Mouse (Mus musculus) intestine, embryonic 16.5 days (tissue): ENCODE data around the gene Aacs. TPM values are rescaled to one million over a fixed set of nuclear protein-coding genes. Genes with fewer than 3 reads are reported as not detected.

ENCODE experiments used
- ATAC-seq: fragments of 200-750 bp; cut with Nextera tagmentation; 2 replicates; pipeline ENCODE4 v1.8.0; 2017; ENCODE audit warnings: moderate TSS enrichment, moderate library complexity
- H3K27ac ChIP-seq: fragments of 300-500 bp; sonication (generic); 2 replicates; pipeline ENCODE4 v1.5.1; 2014; ENCODE audit warnings: mild to moderate bottlenecking, low read length
- H3K27me3 ChIP-seq: fragments of 300-500 bp; sonication (generic); replicated peaks from 2 replicates; pipeline ENCODE4 v1.6.1; 2014; ENCODE audit warnings: low read length, control low read depth, mixed read lengths; ENCODE audit not compliant: control insufficient read depth, insufficient read depth
- H3K36me3 ChIP-seq: fragments of 300-500 bp; sonication (generic); 2 replicates; pipeline ENCODE4 v1.6.1; 2014; ENCODE audit warnings: low read length, control low read depth; ENCODE audit not compliant: control insufficient read depth, insufficient read depth
- H3K4me1 ChIP-seq: fragments of 300-500 bp; sonication (generic); 2 replicates; pipeline ENCODE4 v1.6.1; 2014; ENCODE audit warnings: low read length, control low read depth, mixed read lengths; ENCODE audit not compliant: control insufficient read depth, insufficient read depth
- H3K4me2 ChIP-seq: fragments of 300-500 bp; sonication (generic); 2 replicates; pipeline ENCODE4 v1.6.1; 2014; ENCODE audit warnings: low read depth, low read length, control low read depth
- H3K4me3 ChIP-seq: fragments of 300-500 bp; sonication (generic); 2 replicates; pipeline ENCODE4 v1.5.1; 2014; ENCODE audit warnings: mild to moderate bottlenecking, low read length
- H3K9ac ChIP-seq: fragments of 300-500 bp; sonication (generic); 2 replicates; pipeline ENCODE4 v1.6.1; 2014; ENCODE audit warnings: low read depth, low read length
- H3K9me3 ChIP-seq: fragments of 300-500 bp; sonication (generic); 2 replicates; pipeline ENCODE4 v1.6.1; 2016; ENCODE audit warnings: low read length, control low read depth; ENCODE audit not compliant: control insufficient read depth
- WGBS: fragments of 180-500 bp; shearing (Covaris S2); extraction: QIAGEN DNeasy Blood & Tissue Kit; methylation state at CpG from one replicate; pipeline ENCODE4 v1.1.7; 2014; 5-methylcytosine and 5-hydroxymethylcytosine counted together
- polyA plus RNA-seq: library from polyadenylated mRNA; unstranded; fragments of >200 nt; fragmentation: Nextera tagmentation; extraction: Ambion mirVana; gene quantifications from 2 replicates; pipeline ENCODE4 v1.2.1, GENCODE M21; 2015

The Aacs gene
- polyA plus RNA-seq, 1 experiment from 2014 or later, result 83.5 TPM

- ATAC-seq, result peak; percentile 76
- Histone ChIP-seq H3K9me3 (no peaks in the 10 kb centered on the region), H3K27ac (no peak overlapping the region), H3K4me2 (no peak overlapping the region), H3K36me3 (peaks cover 2% of the 10 kb centered on the region; the same call in 1 of the 2 replicates), H3K4me3 (no peak overlapping the region), H3K27me3 (no peaks in the 10 kb centered on the region), H3K9ac (no peak overlapping the region), H3K4me1 (no peaks in the 10 kb centered on the region)
- whole genome bisulfite sequencing, result 71% methylated on average over 12 of the region's 12 CpGs
These were observed 22.4 kb downstream of the Aacs start for GRCm38 (mm10) chr5:125497821-125498600.

GRCm38 (mm10) chr5:125501505-125501904 lies 25.9 kb downstream of the Aacs start:
- H3K36me3 ChIP-seq, result peaks cover 7% of the 10 kb centered on the region; the same call in 1 of the 2 replicates
- no peak for ATAC-seq
- no peak overlapping the region for H3K27ac ChIP-seq
- H3K9ac ChIP-seq, result no peak overlapping the region
- 89% methylated on average over 6 of the region's 6 CpGs for WGBS
- H3K27me3 ChIP-seq, result no peaks in the 10 kb centered on the region
- no peak overlapping the region for H3K4me2 ChIP-seq
- H3K4me3 ChIP-seq, result no peak overlapping the region
- H3K4me1 ChIP-seq, result no peaks in the 10 kb centered on the region
- no peaks in the 10 kb centered on the region for H3K9me3 ChIP-seq

GRCm38 (mm10) chr5:125502186-125502585 lies 26.6 kb downstream of the Aacs start:
- H3K27me3 ChIP-seq, result no peaks in the 10 kb centered on the region
- H3K9ac ChIP-seq, result no peak overlapping the region
- H3K4me1 ChIP-seq, result no peaks in the 10 kb centered on the region
- H3K4me2 ChIP-seq, result no peak overlapping the region
- H3K9me3 ChIP-seq, result no peaks in the 10 kb centered on the region
- WGBS, result 62% methylated on average over 3 of the region's 3 CpGs
- no peak for ATAC-seq
- peaks cover 9% of the 10 kb centered on the region; the same call in 1 of the 2 replicates for H3K36me3 ChIP-seq
- H3K27ac ChIP-seq, result no peak overlapping the region
- no peak overlapping the region for H3K4me3 ChIP-seq

GRCm38 (mm10) chr5:125503628-125504027 lies 28.0 kb downstream of the Aacs start:
- Histone ChIP-seq H3K4me3 (no peak overlapping the region), H3K4me1 (no peaks in the 10 kb centered on the region), H3K36me3 (peaks cover 11% of the 10 kb centered on the region; the same call in 1 of the 2 replicates), H3K27ac (no peak overlapping the region), H3K27me3 (no peaks in the 10 kb centered on the region), H3K4me2 (no peak overlapping the region), H3K9ac (no peak overlapping the region), H3K9me3 (no peaks in the 10 kb centered on the region)
- WGBS, result 90% methylated on average over 6 of the region's 6 CpGs
- ATAC-seq, result no peak

- H3K9me3 ChIP-seq, result no peaks in the 10 kb centered on the region
- H3K4me1 ChIP-seq, result no peaks in the 10 kb centered on the region
- ATAC-seq, result no peak
- H3K36me3 ChIP-seq, result peaks cover 19% of the 10 kb centered on the region
- no peaks in the 10 kb centered on the region for H3K27me3 ChIP-seq
- no peak overlapping the region for H3K27ac ChIP-seq
- H3K4me3 ChIP-seq, result no peak overlapping the region
- no peak overlapping the region for H3K9ac ChIP-seq
- no peak overlapping the region for H3K4me2 ChIP-seq
- 76% methylated on average over 11 of the region's 11 CpGs for WGBS
These were observed 29.1 kb downstream of the Aacs start for GRCm38 (mm10) chr5:125504692-125505091.

- Histone ChIP-seq H3K4me2 (no peak overlapping the region), H3K9ac (no peak overlapping the region), H3K4me3 (no peak overlapping the region), H3K9me3 (no peaks in the 10 kb centered on the region), H3K27me3 (no peaks in the 10 kb centered on the region), H3K27ac (no peak overlapping the region), H3K4me1 (no peaks in the 10 kb centered on the region), H3K36me3 (peaks cover 21% of the 10 kb centered on the region)
- ATAC-seq, result no peak
- WGBS, result 75% methylated on average over 15 of the region's 15 CpGs
These were observed 30.4 kb downstream of the Aacs start for GRCm38 (mm10) chr5:125505968-125506367.

GRCm38 (mm10) chr5:125507582-125507981 lies 32.0 kb downstream of the Aacs start:
- peaks cover 23% of the 10 kb centered on the region for H3K36me3 ChIP-seq
- no peak for ATAC-seq
- H3K4me2 ChIP-seq, result no peak overlapping the region
- H3K27ac ChIP-seq, result no peak overlapping the region
- H3K9me3 ChIP-seq, result no peaks in the 10 kb centered on the region
- H3K27me3 ChIP-seq, result no peaks in the 10 kb centered on the region
- H3K4me1 ChIP-seq, result no peaks in the 10 kb centered on the region
- no peak overlapping the region for H3K9ac ChIP-seq
- 87% methylated on average over 9 of the region's 9 CpGs for WGBS
- no peak overlapping the region for H3K4me3 ChIP-seq

GRCm38 (mm10) chr5:125508006-125508405 lies 32.4 kb downstream of the Aacs start:
- H3K4me1 ChIP-seq, result no peaks in the 10 kb centered on the region
- no peak for ATAC-seq
- no peaks in the 10 kb centered on the region for H3K27me3 ChIP-seq
- peaks cover 26% of the 10 kb centered on the region for H3K36me3 ChIP-seq
- no peak overlapping the region for H3K9ac ChIP-seq
- H3K4me3 ChIP-seq, result no peak overlapping the region
- WGBS, result 92% methylated on average over 10 of the region's 10 CpGs
- no peak overlapping the region for H3K4me2 ChIP-seq
- no peak overlapping the region for H3K27ac ChIP-seq
- no peaks in the 10 kb centered on the region for H3K9me3 ChIP-seq

- H3K9me3 ChIP-seq, result no peaks in the 10 kb centered on the region
- H3K4me1 ChIP-seq, result no peaks in the 10 kb centered on the region
- H3K27ac ChIP-seq, result no peak overlapping the region
- no peak overlapping the region for H3K4me2 ChIP-seq
- H3K9ac ChIP-seq, result no peak overlapping the region
- H3K4me3 ChIP-seq, result no peak overlapping the region
- H3K36me3 ChIP-seq, result peaks cover 32% of the 10 kb centered on the region
- no peaks in the 10 kb centered on the region for H3K27me3 ChIP-seq
- ATAC-seq, result 0 out of 2 replicates have a peak, but pooled peaks have one; percentile 24
- 46% methylated on average over 5 of the region's 5 CpGs for WGBS
These were observed 33.9 kb downstream of the Aacs start for GRCm38 (mm10) chr5:125509541-125509940.
